Mouse (Mus musculus) heart, adult 2 months (tissue): ENCODE measurements around the gene Eomes.

Source experiments
- CTCF ChIP-seq: fragments of 200-600 bp; IDR thresholded peaks from 2 replicates; pipeline ENCODE4 v1.8.1; 2022; ENCODE audit warnings: antibody characterized with exemption, mild to moderate bottlenecking, moderate library complexity
- EP300 ChIP-seq: fragments of 200-500 bp; IDR thresholded peaks from 2 replicates; pipeline ENCODE4 v1.6.1; 2011; ENCODE audit warnings: low read depth, low read length, control low read depth; ENCODE audit not compliant: insufficient read depth

GRCm38 (mm10) chr9:118489579-118490019, 11.6 kb downstream of the Eomes start:
- peak; percentile 99; the same call in 1 of the 2 replicates for TF ChIP-seq CTCF
- TF ChIP-seq EP300: 0 out of 2 replicates have a peak, but pooled peaks have one; percentile 14
